Mouse (Mus musculus) forebrain, embryonic 16.5 days (tissue): ENCODE measurements at regions not wholly inside any gene's neighbourhood (a gene's known extent, or its start where the extent isn't known, plus 50 kb on each side); places are given as distances from the start of the nearest gene placed in this dataset.

Source experiments
- ATAC-seq: fragments of 200-750 bp; cut with Nextera tagmentation; 2 replicates; pipeline ENCODE4 v1.8.0; 2017; ENCODE audit warnings: mild to moderate bottlenecking, moderate library complexity
- H3K27ac ChIP-seq: fragments of 300-500 bp; sonication (generic); 2 replicates; pipeline ENCODE4 v1.5.1; 2014; ENCODE audit warnings: low read length, control low read depth
- H3K27me3 ChIP-seq: fragments of 300-500 bp; sonication (generic); replicated peaks from 2 replicates; pipeline ENCODE4 v1.6.1; 2014; ENCODE audit warnings: low read length; ENCODE audit not compliant: control insufficient read depth, insufficient read depth
- H3K36me3 ChIP-seq: fragments of 300-500 bp; sonication (generic); 2 replicates; pipeline ENCODE4 v1.6.1; 2014; ENCODE audit not compliant: control insufficient read depth, insufficient read depth
- H3K4me1 ChIP-seq: fragments of 300-500 bp; sonication (generic); replicated peaks from 2 replicates; pipeline ENCODE4 v1.6.1; 2014; ENCODE audit warnings: low read length; ENCODE audit not compliant: control insufficient read depth, insufficient read depth
- H3K4me2 ChIP-seq: fragments of 300-500 bp; sonication (generic); 2 replicates; pipeline ENCODE4 v1.6.1; 2014; ENCODE audit warnings: mild to moderate bottlenecking, low read length, control low read depth
- H3K4me3 ChIP-seq: fragments of 300-500 bp; sonication (generic); replicated peaks from 2 replicates; pipeline ENCODE4 v1.5.1; 2014; ENCODE audit warnings: mild to moderate bottlenecking, low read length, control low read depth
- H3K9ac ChIP-seq: fragments of 300-500 bp; sonication (generic); replicated peaks from 2 replicates; pipeline ENCODE4 v1.6.1; 2014; ENCODE audit warnings: low read depth, low read length, control low read depth
- H3K9me3 ChIP-seq: fragments of 300-500 bp; sonication (generic); 2 replicates; pipeline ENCODE4 v1.6.1; 2016; ENCODE audit warnings: low read length; ENCODE audit not compliant: control insufficient read depth
- WGBS: fragments of 180-500 bp; shearing (Covaris S2); extraction: QIAGEN DNeasy Blood & Tissue Kit; methylation state at CpG from one replicate; pipeline ENCODE4 v1.1.7; 2014; 5-methylcytosine and 5-hydroxymethylcytosine counted together

GRCm38 (mm10) chr12:25869846-25870245, 545.2 kb downstream of the Rnf144a start:
- peaks cover 21% of the 10 kb centered on the region for H3K4me1 ChIP-seq
- no peak overlapping the region for H3K9ac ChIP-seq
- no peaks in the 10 kb centered on the region for H3K36me3 ChIP-seq
- H3K4me3 ChIP-seq, result no peak overlapping the region
- no peak for ATAC-seq
- no peaks in the 10 kb centered on the region for H3K9me3 ChIP-seq
- H3K4me2 ChIP-seq, result no peak overlapping the region
- H3K27me3 ChIP-seq, result no peaks in the 10 kb centered on the region
- H3K27ac ChIP-seq, result peak overlapping the region; percentile 86

DNA sequence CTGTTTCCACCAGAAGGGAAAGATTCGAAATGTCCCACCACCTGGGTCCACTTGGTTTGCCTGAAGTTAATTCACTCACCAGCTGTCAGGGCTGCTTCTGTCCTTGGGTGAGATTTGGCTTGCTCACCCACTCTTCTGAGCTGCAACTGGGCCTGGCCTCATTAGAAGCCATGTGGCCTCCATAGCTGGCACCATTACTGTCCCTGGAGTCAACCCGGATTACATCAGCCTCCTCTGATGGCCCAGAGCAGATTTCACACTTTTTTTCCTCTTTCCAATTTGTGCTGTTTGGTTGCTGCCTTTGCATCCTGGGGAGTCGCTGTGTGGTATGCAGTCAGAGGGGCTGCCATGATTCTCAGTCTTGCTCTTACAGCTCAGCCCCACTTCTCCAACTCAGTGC, 550.0 kb downstream of the Rnf144a start:
- no peaks in the 10 kb centered on the region for H3K27me3 ChIP-seq
- ATAC-seq, result peak; percentile 90
- H3K4me2 ChIP-seq, result no peak overlapping the region
- H3K4me1 ChIP-seq, result peaks cover 2% of the 10 kb centered on the region; the same call in 1 of the 2 replicates
- no peaks in the 10 kb centered on the region for H3K36me3 ChIP-seq
- no peak overlapping the region for H3K4me3 ChIP-seq
- H3K9ac ChIP-seq, result no peak overlapping the region
- peak overlapping the region; percentile 43 for H3K27ac ChIP-seq
- peaks cover 3% of the 10 kb centered on the region; the same call in 1 of the 2 replicates for H3K9me3 ChIP-seq
- 58% methylated on average over 3 of the region's 3 CpGs for WGBS

DNA sequence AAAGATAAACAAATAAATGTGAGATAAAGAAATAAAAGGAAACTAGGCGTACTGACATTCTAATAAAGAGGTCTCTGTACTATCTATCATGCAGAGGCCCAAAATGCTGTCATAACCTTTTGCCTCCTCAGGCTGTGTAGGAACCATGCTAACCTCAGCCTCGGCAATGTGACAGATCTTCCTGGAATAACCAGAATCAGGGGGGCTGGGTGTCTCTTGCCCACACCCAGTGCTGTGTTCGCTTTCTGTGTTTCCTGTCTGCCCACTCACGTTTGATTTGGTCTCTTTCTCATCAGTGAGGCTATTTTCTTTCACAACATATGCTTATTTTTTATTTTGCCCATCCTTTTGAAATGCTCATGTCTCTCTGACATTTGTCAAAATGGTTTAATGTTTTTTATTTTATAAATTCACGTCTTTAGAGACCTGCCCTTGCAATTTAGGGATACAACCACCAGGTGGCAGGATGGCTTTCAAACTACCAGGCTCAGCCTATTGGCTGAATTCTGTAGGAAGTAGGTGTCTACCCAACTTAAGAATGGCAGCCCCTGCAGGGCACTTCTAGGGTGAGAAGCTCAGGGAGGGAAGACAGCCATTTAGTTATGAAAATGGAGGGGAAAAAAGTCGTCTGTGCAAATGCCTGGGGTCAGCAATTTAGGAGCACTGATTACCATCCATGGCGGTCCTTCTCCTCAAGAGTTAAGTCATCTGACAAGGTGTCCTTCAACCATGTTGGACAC, 550.8 kb downstream of the Rnf144a start:
- no peak overlapping the region for H3K4me3 ChIP-seq
- no peak overlapping the region for H3K9ac ChIP-seq
- ATAC-seq, result peak; percentile 26; the same call in 1 of the 2 replicates
- H3K4me1 ChIP-seq, result peaks cover 2% of the 10 kb centered on the region; the same call in 1 of the 2 replicates
- no peaks in the 10 kb centered on the region for H3K36me3 ChIP-seq
- no peak overlapping the region for H3K4me2 ChIP-seq
- H3K27me3 ChIP-seq, result no peaks in the 10 kb centered on the region
- peak overlapping the region; percentile 43 for H3K27ac ChIP-seq
- peaks cover 3% of the 10 kb centered on the region; the same call in 1 of the 2 replicates for H3K9me3 ChIP-seq
- WGBS, result 74% methylated on average over 7 of the region's 7 CpGs

- no peak overlapping the region for H3K9ac ChIP-seq
- H3K4me2 ChIP-seq, result no peak overlapping the region
- peaks cover 3% of the 10 kb centered on the region; the same call in 1 of the 2 replicates for H3K9me3 ChIP-seq
- ATAC-seq, result no peak
- peaks cover 2% of the 10 kb centered on the region; the same call in 1 of the 2 replicates for H3K4me1 ChIP-seq
- no peak overlapping the region for H3K4me3 ChIP-seq
- no peak overlapping the region for H3K27ac ChIP-seq
- no peaks in the 10 kb centered on the region for H3K27me3 ChIP-seq
- WGBS, result 92% methylated on average over 3 of the region's 3 CpGs
- no peaks in the 10 kb centered on the region for H3K36me3 ChIP-seq
Measured at GRCm38 (mm10) chr12:25861100-25861499, 554.0 kb downstream of the Rnf144a start.

DNA sequence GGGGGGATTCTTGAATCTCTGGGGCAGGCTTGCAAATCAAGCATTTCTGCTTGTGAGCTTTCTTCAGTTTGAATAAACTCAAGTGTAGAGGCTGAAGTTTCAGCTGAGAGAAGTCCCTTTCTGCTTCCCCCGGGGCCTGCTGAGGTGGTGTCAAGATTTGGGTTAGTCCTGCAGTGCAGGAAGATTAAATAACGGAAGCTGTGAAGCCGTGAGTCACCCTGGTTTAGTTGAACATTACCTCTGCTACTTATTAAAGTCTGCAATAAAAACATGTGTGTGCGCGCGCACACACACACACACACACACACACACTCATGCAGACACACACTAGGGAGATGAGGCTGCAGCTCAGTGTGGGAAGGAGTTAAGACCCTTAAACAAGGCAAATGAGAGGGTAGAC, 556.7 kb downstream of the Rnf144a start:
- Histone ChIP-seq H3K4me3 (no peak overlapping the region), H3K4me2 (no peak overlapping the region), H3K9me3 (no peaks in the 10 kb centered on the region), H3K4me1 (no peaks in the 10 kb centered on the region), H3K9ac (no peak overlapping the region), H3K27me3 (no peaks in the 10 kb centered on the region), H3K36me3 (no peaks in the 10 kb centered on the region), H3K27ac (no peak overlapping the region)
- no peak for ATAC-seq
- WGBS, result 86% methylated on average over 6 of the region's 6 CpGs

GRCm38 (mm10) chr12:25830057-25830456, 585.0 kb downstream of the Rnf144a start:
- Histone ChIP-seq H3K27me3 (no peaks in the 10 kb centered on the region), H3K36me3 (no peaks in the 10 kb centered on the region), H3K9me3 (no peaks in the 10 kb centered on the region), H3K9ac (no peak overlapping the region), H3K4me2 (no peak overlapping the region), H3K4me1 (peaks cover 12% of the 10 kb centered on the region), H3K4me3 (no peak overlapping the region), H3K27ac (peak overlapping the region; percentile 34)
- ATAC-seq, result peak; percentile 52
- WGBS, result 41% methylated on average over 7 of the region's 7 CpGs

DNA sequence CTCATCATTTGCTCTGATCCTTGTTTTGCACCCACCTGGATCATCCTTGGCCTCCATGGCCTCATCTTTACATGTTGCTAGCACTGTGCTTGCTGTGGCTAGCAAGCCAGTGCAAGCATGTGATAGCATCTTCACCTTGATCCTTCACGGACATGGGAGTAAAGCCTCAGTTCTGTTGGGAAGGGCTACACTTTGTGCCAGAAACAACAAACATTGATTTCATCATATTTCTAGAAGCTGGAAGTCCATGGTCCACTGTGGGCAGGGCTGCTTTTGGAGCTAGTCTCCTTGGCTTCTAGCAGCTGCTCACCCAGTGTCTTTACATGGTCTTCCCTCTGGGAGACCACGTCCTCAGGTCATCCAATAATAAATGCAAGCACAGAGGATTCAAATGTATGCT, 587.1 kb downstream of the Rnf144a start:
- 89% methylated on average over 2 of the region's 2 CpGs for WGBS

GRCm38 (mm10) chr12:25826928-25827327, 588.1 kb downstream of the Rnf144a start:
- peaks cover 12% of the 10 kb centered on the region for H3K4me1 ChIP-seq
- no peak for ATAC-seq
- H3K27ac ChIP-seq, result 0 out of 2 replicates have a peak overlapping the region, but pooled peaks have one; percentile 33
- H3K4me2 ChIP-seq, result no peak overlapping the region
- H3K9me3 ChIP-seq, result no peaks in the 10 kb centered on the region
- H3K27me3 ChIP-seq, result no peaks in the 10 kb centered on the region
- 11% methylated on average over 3 of the region's 3 CpGs for WGBS
- no peaks in the 10 kb centered on the region for H3K36me3 ChIP-seq
- H3K9ac ChIP-seq, result no peak overlapping the region
- H3K4me3 ChIP-seq, result no peak overlapping the region

More for the DNA sequence above, 587.1 kb downstream of the Rnf144a start:
- Histone ChIP-seq H3K4me3 (no peak overlapping the region), H3K9me3 (no peaks in the 10 kb centered on the region), H3K4me1 (peaks cover 12% of the 10 kb centered on the region), H3K36me3 (no peaks in the 10 kb centered on the region), H3K27me3 (no peaks in the 10 kb centered on the region), H3K9ac (no peak overlapping the region), H3K27ac (no peak overlapping the region), H3K4me2 (no peak overlapping the region)
- no peak for ATAC-seq

- ATAC-seq, result no peak
- Histone ChIP-seq H3K27ac (peak overlapping the region; percentile 33; the same call in 1 of the 2 replicates), H3K27me3 (no peaks in the 10 kb centered on the region), H3K4me1 (peaks cover 12% of the 10 kb centered on the region), H3K4me3 (no peak overlapping the region), H3K9ac (no peak overlapping the region), H3K36me3 (no peaks in the 10 kb centered on the region), H3K9me3 (no peaks in the 10 kb centered on the region), H3K4me2 (no peak overlapping the region)
- WGBS, result 37% methylated on average over 4 of the region's 4 CpGs
Measured at GRCm38 (mm10) chr12:25826451-25826850, 588.6 kb downstream of the Rnf144a start.
